Mouse (Mus musculus) midbrain, embryonic 15.5 days (tissue): ENCODE measurements around the gene Gdf3. TPM values are rescaled to one million over a fixed set of nuclear protein-coding genes. Genes with fewer than 3 reads are reported as not detected.
"Not testable (repeated sequence)": the region's sequence is repeated elsewhere in the genome, so short reads cannot be mapped to it uniquely, and the experiment has no call there.

Experiments
- ATAC-seq: fragments of 200-750 bp; cut with Nextera tagmentation; replicated peaks from 2 replicates; pipeline ENCODE4 v1.8.0; 2017; ENCODE audit warnings: moderate TSS enrichment
- H3K27ac ChIP-seq: fragments of 300-500 bp; sonication (generic); 2 replicates; pipeline ENCODE4 v1.5.1; 2015; ENCODE audit warnings: mild to moderate bottlenecking, inconsistent platforms
- H3K27me3 ChIP-seq: fragments of 300-500 bp; sonication (generic); replicated peaks from 2 replicates; pipeline ENCODE4 v1.6.1; 2015; ENCODE audit warnings: inconsistent platforms
- H3K36me3 ChIP-seq: fragments of 300-500 bp; sonication (generic); replicated peaks from 2 replicates; pipeline ENCODE4 v1.6.1; 2015; ENCODE audit warnings: inconsistent platforms
- H3K4me1 ChIP-seq: fragments of 300-500 bp; sonication (generic); 2 replicates; pipeline ENCODE4 v1.6.1; 2015; ENCODE audit warnings: inconsistent platforms
- H3K4me2 ChIP-seq: fragments of 300-500 bp; sonication (generic); 2 replicates; pipeline ENCODE4 v1.6.1; 2015; ENCODE audit warnings: inconsistent platforms, mild to moderate bottlenecking, moderate library complexity
- H3K4me3 ChIP-seq: fragments of 300-500 bp; sonication (generic); 2 replicates; pipeline ENCODE4 v1.5.1; 2015; ENCODE audit warnings: mild to moderate bottlenecking, inconsistent platforms
- H3K9ac ChIP-seq: fragments of 300-500 bp; sonication (generic); 2 replicates; pipeline ENCODE4 v1.6.1; 2015; ENCODE audit warnings: mild to moderate bottlenecking, inconsistent platforms
- H3K9me3 ChIP-seq: fragments of 300-500 bp; sonication (generic); 2 replicates; pipeline ENCODE4 v1.6.1; 2016; ENCODE audit warnings: inconsistent platforms
- WGBS: fragments of 180-500 bp; shearing (Covaris S2); methylation state at CpG from one replicate; pipeline ENCODE4 v1.1.7; 2015; ENCODE audit warnings: mixed read lengths; 5-methylcytosine and 5-hydroxymethylcytosine counted together
- polyA plus RNA-seq: library from polyadenylated mRNA; unstranded; fragments of >200 nt; fragmentation: Nextera tagmentation; extraction: Ambion mirVana; gene quantifications from 2 replicates; pipeline ENCODE4 v1.2.1, GENCODE M21; 2015

Gdf3 gene
- not detected in 2 replicates for polyA plus RNA-seq

- 63% methylated on average over 14 of the region's 14 CpGs for whole genome bisulfite sequencing
- Histone ChIP-seq H3K27ac (no peak within 1 kb of the TSS), H3K9me3 (no peaks in the 10 kb centered on the region), H3K4me3 (no peak within 1 kb of the TSS), H3K4me2 (no peak within 1 kb of the TSS), H3K27me3 (no peaks in the 10 kb centered on the region), H3K9ac (no peak within 1 kb of the TSS), H3K4me1 (no peaks in the 10 kb centered on the region), H3K36me3 (no peaks in the 10 kb centered on the region)
- no peak for ATAC-seq
Measured at GRCm38 (mm10) chr6:122609771-122610170, at the start of gene Gdf3. TSS of gene Gdf3 (minus strand) at chr6:122610087.

- H3K4me3 ChIP-seq = no peak overlapping the region
- H3K27me3 ChIP-seq = no peaks in the 10 kb centered on the region
- 22% methylated on average over 7 of the region's 7 CpGs for WGBS
- H3K4me1 ChIP-seq = 0 out of 2 replicates have a peak, but pooled peaks cover 5% of the 10 kb centered on the region
- no peaks in the 10 kb centered on the region for H3K9me3 ChIP-seq
- ATAC-seq = no peak
- H3K9ac ChIP-seq = no peak overlapping the region
- H3K4me2 ChIP-seq = no peak overlapping the region
- H3K36me3 ChIP-seq = no peaks in the 10 kb centered on the region
- no peak overlapping the region for H3K27ac ChIP-seq
Measured at GRCm38 (mm10) chr6:122659567-122659966, 49.7 kb upstream of the Gdf3 start.

GRCm38 (mm10) chr6:122657630-122658029, 47.7 kb upstream of the Gdf3 start:
- H3K4me3 ChIP-seq = no peak overlapping the region
- H3K27ac ChIP-seq = no peak overlapping the region
- no peak for ATAC-seq
- no peaks in the 10 kb centered on the region for H3K36me3 ChIP-seq
- no peak overlapping the region for H3K9ac ChIP-seq
- WGBS = 91% methylated on average over 5 of the region's 5 CpGs
- H3K4me2 ChIP-seq = no peak overlapping the region
- H3K4me1 ChIP-seq = no peaks in the 10 kb centered on the region
- no peaks in the 10 kb centered on the region for H3K9me3 ChIP-seq
- H3K27me3 ChIP-seq = no peaks in the 10 kb centered on the region

GRCm38 (mm10) chr6:122654301-122654700, 44.4 kb upstream of the Gdf3 start:
- Histone ChIP-seq H3K9ac (no peak overlapping the region), H3K9me3 (no peaks in the 10 kb centered on the region), H3K36me3 (no peaks in the 10 kb centered on the region), H3K27me3 (no peaks in the 10 kb centered on the region), H3K4me1 (no peaks in the 10 kb centered on the region), H3K4me2 (no peak overlapping the region), H3K4me3 (no peak overlapping the region), H3K27ac (no peak overlapping the region)
- WGBS = 80% methylated on average over 6 of the region's 6 CpGs
- ATAC-seq = no peak

GRCm38 (mm10) chr6:122650398-122650980, 40.6 kb upstream of the Gdf3 start:
- Histone ChIP-seq H3K4me1 (no peaks in the 10 kb centered on the region), H3K36me3 (no peaks in the 10 kb centered on the region), H3K27ac (no peak overlapping the region), H3K27me3 (no peaks in the 10 kb centered on the region), H3K9me3 (no peaks in the 10 kb centered on the region), H3K4me3 (no peak overlapping the region), H3K9ac (no peak overlapping the region), H3K4me2 (no peak overlapping the region)
- 77% methylated on average over 5 of the region's 5 CpGs for whole genome bisulfite sequencing
- ATAC-seq = no peak

- no peak overlapping the region for H3K9ac ChIP-seq
- H3K36me3 ChIP-seq = no peaks in the 10 kb centered on the region
- WGBS = 79% methylated on average over 3 of the region's 3 CpGs
- H3K9me3 ChIP-seq = no peaks in the 10 kb centered on the region
- H3K4me1 ChIP-seq = no peaks in the 10 kb centered on the region
- H3K27me3 ChIP-seq = no peaks in the 10 kb centered on the region
- ATAC-seq = no peak
- H3K27ac ChIP-seq = no peak overlapping the region
- H3K4me2 ChIP-seq = no peak overlapping the region
- no peak overlapping the region for H3K4me3 ChIP-seq
Measured at GRCm38 (mm10) chr6:122649903-122650302, 40.0 kb upstream of the Gdf3 start.

- not testable (repeated sequence) for H3K9ac ChIP-seq, H3K4me3 ChIP-seq, H3K4me2 ChIP-seq, H3K9me3 ChIP-seq, H3K27ac ChIP-seq, H3K4me1 ChIP-seq, H3K36me3 ChIP-seq, H3K27me3 ChIP-seq, ATAC-seq
- WGBS = 93% methylated on average over 21 of the region's 21 CpGs
Measured at GRCm38 (mm10) chr6:122644196-122644595, 34.3 kb upstream of the Gdf3 start.

GRCm38 (mm10) chr6:122637566-122637965, 27.7 kb upstream of the Gdf3 start:
- not testable (repeated sequence) for H3K9me3 ChIP-seq, ATAC-seq, H3K27me3 ChIP-seq, H3K36me3 ChIP-seq, H3K4me1 ChIP-seq, H3K4me3 ChIP-seq, H3K27ac ChIP-seq, H3K4me2 ChIP-seq, H3K9ac ChIP-seq
- 88% methylated on average over 4 of the region's 4 CpGs for WGBS

- 85% methylated on average over 3 of the region's 3 CpGs for WGBS
- no peak for ATAC-seq
Measured at GRCm38 (mm10) chr6:122636666-122637065, 26.8 kb upstream of the Gdf3 start.

GRCm38 (mm10) chr6:122635315-122635714, 25.4 kb upstream of the Gdf3 start:
- no peaks in the 10 kb centered on the region for H3K4me1 ChIP-seq
- H3K27me3 ChIP-seq = no peaks in the 10 kb centered on the region
- no peak overlapping the region for H3K4me2 ChIP-seq
- H3K9me3 ChIP-seq = no peaks in the 10 kb centered on the region
- H3K4me3 ChIP-seq = no peak overlapping the region
- no peak overlapping the region for H3K9ac ChIP-seq
- WGBS = 87% methylated on average over 7 of the region's 7 CpGs
- no peak for ATAC-seq
- H3K27ac ChIP-seq = no peak overlapping the region
- H3K36me3 ChIP-seq = no peaks in the 10 kb centered on the region

More at GRCm38 (mm10) chr6:122636666-122637065, 26.8 kb upstream of the Gdf3 start:
- Histone ChIP-seq H3K4me1 (no peaks in the 10 kb centered on the region), H3K4me2 (no peak overlapping the region), H3K9me3 (no peaks in the 10 kb centered on the region), H3K27me3 (no peaks in the 10 kb centered on the region), H3K4me3 (no peak overlapping the region), H3K9ac (no peak overlapping the region), H3K27ac (no peak overlapping the region), H3K36me3 (no peaks in the 10 kb centered on the region)

- H3K9me3 ChIP-seq = no peaks in the 10 kb centered on the region
- no peak for ATAC-seq
- no peak overlapping the region for H3K4me3 ChIP-seq
- H3K4me1 ChIP-seq = no peaks in the 10 kb centered on the region
- no peaks in the 10 kb centered on the region for H3K27me3 ChIP-seq
- H3K9ac ChIP-seq = no peak overlapping the region
- H3K27ac ChIP-seq = no peak overlapping the region
- no peaks in the 10 kb centered on the region for H3K36me3 ChIP-seq
- no peak overlapping the region for H3K4me2 ChIP-seq
- WGBS = 62% methylated on average over 9 of the region's 9 CpGs
Measured at GRCm38 (mm10) chr6:122633411-122633810, 23.5 kb upstream of the Gdf3 start.

- ATAC-seq = no peak
- peak overlapping the region; percentile 30; the same call in 1 of the 2 replicates for H3K4me2 ChIP-seq
- no peaks in the 10 kb centered on the region for H3K36me3 ChIP-seq
- no peaks in the 10 kb centered on the region for H3K9me3 ChIP-seq
- no peak overlapping the region for H3K9ac ChIP-seq
- 43% methylated on average over 20 of the region's 20 CpGs for WGBS
- no peak overlapping the region for H3K4me3 ChIP-seq
- H3K27ac ChIP-seq = no peak overlapping the region
- no peaks in the 10 kb centered on the region for H3K4me1 ChIP-seq
- no peaks in the 10 kb centered on the region for H3K27me3 ChIP-seq
Measured at GRCm38 (mm10) chr6:122627469-122628108, 17.7 kb upstream of the Gdf3 start.

GRCm38 (mm10) chr6:122626110-122626509, 16.2 kb upstream of the Gdf3 start, which contains the start of gene Dppa3:
TSS of gene Dppa3 (plus strand) at chr6:122626410.
- Histone ChIP-seq H3K27ac (no peak within 1 kb of the TSS), H3K9ac (no peak within 1 kb of the TSS), H3K4me3 (no peak within 1 kb of the TSS), H3K36me3 (no peaks in the 10 kb centered on the region), H3K4me2 (0 out of 2 replicates have a peak within 1 kb of the TSS, but pooled peaks have one; percentile 30), H3K4me1 (no peaks in the 10 kb centered on the region), H3K27me3 (no peaks in the 10 kb centered on the region), H3K9me3 (no peaks in the 10 kb centered on the region)
- ATAC-seq = no peak
- 91% methylated on average over 8 of the region's 8 CpGs for WGBS
